Mouse (Mus musculus) embryo, embryonic 10.5 days (tissue): ENCODE measurements around the gene Dbn1.
A peak's percentile ranks its signal among the peaks of the same experiment; 100 is the strongest.

ENCODE experiments used
- DNase-seq: peaks from one replicate; pipeline ENCODE4 v3.0.0-alpha.2; 2015; ENCODE audit warnings: low spot score

Gene Dbn1

GRCm38 (mm10) chr13:55487578-55488498 is at the start of gene Dbn1:
TSS of gene Dbn1 (minus strand) at chr13:55488111.
- peak; percentile 84 for DNase-seq

- peak; percentile 99 for DNase-seq
Measured at GRCm38 (mm10) chr13:55536194-55537175, 48.6 kb upstream of the Dbn1 start, which contains the start of gene Ddx41. TSS of gene Ddx41 (minus strand) at chr13:55536658.

- no peak for DNase-seq
Measured at GRCm38 (mm10) chr13:55535796-55536193, 47.9 kb upstream of the Dbn1 start.

GRCm38 (mm10) chr13:55535191-55535590 is 47.3 kb upstream of the Dbn1 start:
- no peak for DNase-seq

GRCm38 (mm10) chr13:55529198-55529915 is 41.4 kb upstream of the Dbn1 start, which contains the start of gene Dok3:
TSS of gene Dok3 (minus strand) at chr13:55529296.
- DNase-seq, result no peak

- DNase-seq, result no peak
Measured at GRCm38 (mm10) chr13:55527834-55528772, 40.2 kb upstream of the Dbn1 start.

- DNase-seq, result no peak
Measured at GRCm38 (mm10) chr13:55527212-55527611, 39.3 kb upstream of the Dbn1 start.

GRCm38 (mm10) chr13:55525733-55526553 is 38.0 kb upstream of the Dbn1 start:
- DNase-seq, result no peak

- no peak for DNase-seq
Measured at GRCm38 (mm10) chr13:55523951-55524600, 36.2 kb upstream of the Dbn1 start.

- peak; percentile 36 for DNase-seq
Measured at GRCm38 (mm10) chr13:55523278-55523677, 35.4 kb upstream of the Dbn1 start.

- no peak for DNase-seq
Measured at GRCm38 (mm10) chr13:55522730-55523129, 34.8 kb upstream of the Dbn1 start.

- DNase-seq, result no peak
Measured at GRCm38 (mm10) chr13:55519606-55520005, 31.7 kb upstream of the Dbn1 start.

- DNase-seq, result peak; percentile 93
Measured at GRCm38 (mm10) chr13:55516955-55517354, 29.0 kb upstream of the Dbn1 start.

- DNase-seq, result no peak
Measured at GRCm38 (mm10) chr13:55513828-55514227, 25.9 kb upstream of the Dbn1 start.

- DNase-seq, result peak; percentile 91
Measured at GRCm38 (mm10) chr13:55513111-55513748, 25.3 kb upstream of the Dbn1 start, which contains the start of gene Pdlim7. TSS of gene Pdlim7 (minus strand) at chr13:55513676.

- peak; percentile 86 for DNase-seq
Measured at GRCm38 (mm10) chr13:55512379-55513031, 24.6 kb upstream of the Dbn1 start.

GRCm38 (mm10) chr13:55511492-55511861 is 23.6 kb upstream of the Dbn1 start:
- DNase-seq, result peak; percentile 65
